Mouse (Mus musculus): ENCODE data around the gene Tmub2. TPM values are rescaled to one million over a fixed set of nuclear protein-coding genes. Genes with fewer than 3 reads are reported as not detected.

Gene Tmub2
- polyA plus RNA-seq, 1 experiment from 2014 or later, result 58.3 TPM

- Histone ChIP-seq H3K4me3 (replicated peaks) (peak overlapping the region; percentile 86), H3K27ac (replicated peaks) (peak overlapping the region; percentile 99), H3K27me3 (no peaks in the 10 kb centered on the region), H3K36me3 (peaks cover 16% of the 10 kb centered on the region), H3K9me3 (replicated peaks) (no peaks in the 10 kb centered on the region), H3K4me2 (replicated peaks) (peak overlapping the region; percentile 87), H3K4me1 (peaks cover 25% of the 10 kb centered on the region), H3K9ac (peak overlapping the region; percentile 97)
- no peak for ATAC-seq (ENCODE audit: insufficient number of reproducible peaks, low FRiP score, low TSS enrichment, low read depth)
- under 1% methylated on average over 79 of the region's 84 CpGs for WGBS
Measured at GRCm38 (mm10) chr11:102318576-102319409, 34.1 kb downstream of the Tmub2 start.

GRCm38 (mm10) chr11:102319410-102319792, 34.7 kb downstream of the Tmub2 start, which contains the start of gene Ubtf:
Gene Ubtf (minus strand): TSS chr11:102319742.
- H3K4me3 ChIP-seq (replicated peaks), result peak within 1 kb of the TSS; percentile 86
- 0% methylated on average over 25 of the region's 25 CpGs for WGBS
- no peaks in the 10 kb centered on the region for H3K9me3 ChIP-seq (replicated peaks)
- peak within 1 kb of the TSS; percentile 99 for H3K27ac ChIP-seq (replicated peaks)
- H3K4me2 ChIP-seq (replicated peaks), result peak within 1 kb of the TSS; percentile 87
- ATAC-seq (ENCODE audit: insufficient number of reproducible peaks, low FRiP score, low TSS enrichment, low read depth), result no peak
- H3K27me3 ChIP-seq, result no peaks in the 10 kb centered on the region
- peaks cover 10% of the 10 kb centered on the region for H3K36me3 ChIP-seq
- H3K9ac ChIP-seq, result peak within 1 kb of the TSS; percentile 97
- peaks cover 25% of the 10 kb centered on the region for H3K4me1 ChIP-seq

- H3K36me3 ChIP-seq, result peaks cover 3% of the 10 kb centered on the region; the same call in 1 of the 2 replicates
- H3K4me1 ChIP-seq, result peaks cover 24% of the 10 kb centered on the region
- H3K27ac ChIP-seq (replicated peaks), result peak overlapping the region; percentile 99
- no peak for ATAC-seq (ENCODE audit: insufficient number of reproducible peaks, low FRiP score, low TSS enrichment, low read depth)
- peak overlapping the region; percentile 97 for H3K9ac ChIP-seq
- no peaks in the 10 kb centered on the region for H3K9me3 ChIP-seq (replicated peaks)
- H3K4me2 ChIP-seq (replicated peaks), result peak overlapping the region; percentile 87
- WGBS, result under 1% methylated on average over 38 of the region's 38 CpGs
- H3K4me3 ChIP-seq (replicated peaks), result peak overlapping the region; percentile 86
- no peaks in the 10 kb centered on the region for H3K27me3 ChIP-seq
Measured at GRCm38 (mm10) chr11:102319941-102320685, 35.4 kb downstream of the Tmub2 start.

GRCm38 (mm10) chr11:102320686-102321005, 35.9 kb downstream of the Tmub2 start:
- peak overlapping the region; percentile 97 for H3K9ac ChIP-seq

GRCm38 (mm10) chr11:102321931-102322330, 37.2 kb downstream of the Tmub2 start:
- Histone ChIP-seq H3K36me3 (no peaks in the 10 kb centered on the region), H3K4me3 (replicated peaks) (no peak overlapping the region), H3K9ac (no peak overlapping the region), H3K27ac (replicated peaks) (no peak overlapping the region), H3K27me3 (no peaks in the 10 kb centered on the region), H3K9me3 (replicated peaks) (no peaks in the 10 kb centered on the region), H3K4me1 (peaks cover 10% of the 10 kb centered on the region), H3K4me2 (replicated peaks) (no peak overlapping the region)
- WGBS, result 76% methylated on average over 6 of the region's 6 CpGs
- no peak for ATAC-seq (ENCODE audit: insufficient number of reproducible peaks, low FRiP score, low TSS enrichment, low read depth)

More at GRCm38 (mm10) chr11:102320686-102321005, 35.9 kb downstream of the Tmub2 start:
- Histone ChIP-seq H3K4me1 (peaks cover 19% of the 10 kb centered on the region), H3K36me3 (no peaks in the 10 kb centered on the region), H3K9me3 (replicated peaks) (no peaks in the 10 kb centered on the region), H3K4me2 (replicated peaks) (peak overlapping the region; percentile 87), H3K27ac (replicated peaks) (peak overlapping the region; percentile 99), H3K27me3 (no peaks in the 10 kb centered on the region), H3K4me3 (replicated peaks) (peak overlapping the region; percentile 86)
- WGBS, result 9% methylated on average over 10 of the region's 10 CpGs
- ATAC-seq (ENCODE audit: insufficient number of reproducible peaks, low FRiP score, low TSS enrichment, low read depth), result no peak

DNA sequence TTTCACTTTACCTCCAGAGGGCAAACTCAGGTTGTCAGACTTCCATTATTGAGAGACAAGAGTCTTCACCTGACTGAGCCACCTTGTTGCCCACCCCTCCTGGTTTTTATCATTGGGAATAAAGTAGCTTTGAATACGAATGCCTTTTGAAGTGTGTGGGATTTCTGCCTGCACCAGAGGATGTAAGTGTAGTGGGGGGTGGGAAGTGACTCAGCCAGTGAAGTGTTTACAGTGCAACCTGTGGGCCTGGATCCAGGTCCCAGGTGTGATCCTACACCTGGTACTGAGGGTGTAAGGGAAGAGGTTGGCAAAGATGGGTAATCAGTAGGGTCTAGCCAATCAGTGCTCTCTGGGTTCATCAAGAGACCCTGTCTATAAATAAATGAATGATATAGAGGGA, 38.8 kb downstream of the Tmub2 start:
- 89% methylated on average over 1 of the region's 1 CpGs for WGBS
- no peak for ATAC-seq (ENCODE audit: insufficient number of reproducible peaks, low FRiP score, low TSS enrichment, low read depth)

GRCm38 (mm10) chr11:102327250-102327649, 42.5 kb downstream of the Tmub2 start:
- H3K4me1 ChIP-seq, result no peaks in the 10 kb centered on the region
- no peak overlapping the region for H3K4me3 ChIP-seq (replicated peaks)
- no peaks in the 10 kb centered on the region for H3K9me3 ChIP-seq (replicated peaks)
- no peaks in the 10 kb centered on the region for H3K27me3 ChIP-seq
- ATAC-seq (ENCODE audit: insufficient number of reproducible peaks, low FRiP score, low TSS enrichment, low read depth), result no peak
- no peak overlapping the region for H3K9ac ChIP-seq
- no peaks in the 10 kb centered on the region for H3K36me3 ChIP-seq
- H3K4me2 ChIP-seq (replicated peaks), result no peak overlapping the region
- H3K27ac ChIP-seq (replicated peaks), result no peak overlapping the region
- WGBS, result 66% methylated on average over 5 of the region's 5 CpGs

More for the DNA sequence above, 38.8 kb downstream of the Tmub2 start:
- H3K4me2 ChIP-seq (replicated peaks), result no peak overlapping the region
- H3K9ac ChIP-seq, result no peak overlapping the region
- no peaks in the 10 kb centered on the region for H3K9me3 ChIP-seq (replicated peaks)
- peaks cover 10% of the 10 kb centered on the region for H3K4me1 ChIP-seq
- H3K36me3 ChIP-seq, result no peaks in the 10 kb centered on the region
- H3K27ac ChIP-seq (replicated peaks), result no peak overlapping the region
- H3K4me3 ChIP-seq (replicated peaks), result no peak overlapping the region
- H3K27me3 ChIP-seq, result no peaks in the 10 kb centered on the region

DNA sequence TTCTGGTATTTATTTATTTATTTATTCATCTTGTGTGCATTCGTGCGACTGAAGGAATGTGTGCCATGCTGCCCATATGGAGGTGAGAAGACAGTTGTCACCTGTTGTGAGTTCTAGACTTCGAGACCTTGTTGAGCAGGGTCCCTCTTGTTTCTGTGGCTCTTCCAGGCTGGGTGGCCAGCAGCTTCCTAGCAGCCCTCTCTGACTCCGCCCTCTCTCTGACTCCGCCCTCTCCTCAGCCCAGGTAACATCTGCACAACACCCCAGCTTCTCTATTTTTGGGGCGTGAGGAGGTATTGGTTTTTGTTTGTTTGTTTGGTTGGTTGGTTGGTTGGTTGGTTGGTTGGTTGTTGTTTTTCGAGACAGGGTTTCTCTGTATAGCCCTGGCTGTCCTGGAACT, 43.1 kb downstream of the Tmub2 start:
- Histone ChIP-seq H3K27ac (replicated peaks) (no peak overlapping the region), H3K4me3 (replicated peaks) (no peak overlapping the region), H3K9me3 (replicated peaks) (no peaks in the 10 kb centered on the region), H3K9ac (no peak overlapping the region), H3K4me2 (replicated peaks) (no peak overlapping the region), H3K27me3 (no peaks in the 10 kb centered on the region), H3K4me1 (no peaks in the 10 kb centered on the region), H3K36me3 (no peaks in the 10 kb centered on the region)
- ATAC-seq (ENCODE audit: insufficient number of reproducible peaks, low FRiP score, low TSS enrichment, low read depth), result no peak
- 81% methylated on average over 7 of the region's 7 CpGs for WGBS

DNA sequence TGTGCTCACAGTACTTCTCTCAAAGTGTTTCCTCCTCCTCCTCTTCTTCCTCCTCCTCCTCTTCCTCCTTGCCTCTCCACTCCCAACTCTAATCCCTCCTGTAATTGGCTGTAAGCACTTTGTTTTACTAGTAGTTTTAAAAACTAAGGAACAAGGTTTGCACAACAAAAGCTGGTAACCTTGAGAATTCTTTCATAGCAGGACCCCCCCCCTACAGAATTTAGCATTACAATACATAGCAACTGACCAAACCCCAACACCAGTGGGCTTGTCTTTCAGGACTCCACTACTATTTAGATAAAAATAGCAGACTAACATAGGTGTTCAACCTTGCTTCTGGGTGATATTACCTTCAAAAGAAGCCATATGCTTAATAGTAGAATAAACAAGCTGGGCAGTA, 44.8 kb downstream of the Tmub2 start:
- Histone ChIP-seq H3K4me3 (replicated peaks) (no peak overlapping the region), H3K9me3 (replicated peaks) (no peaks in the 10 kb centered on the region), H3K36me3 (no peaks in the 10 kb centered on the region), H3K27ac (replicated peaks) (no peak overlapping the region), H3K4me1 (no peaks in the 10 kb centered on the region), H3K9ac (no peak overlapping the region), H3K27me3 (no peaks in the 10 kb centered on the region), H3K4me2 (replicated peaks) (no peak overlapping the region)
- ATAC-seq (ENCODE audit: insufficient number of reproducible peaks, low FRiP score, low TSS enrichment, low read depth), result no peak

DNA sequence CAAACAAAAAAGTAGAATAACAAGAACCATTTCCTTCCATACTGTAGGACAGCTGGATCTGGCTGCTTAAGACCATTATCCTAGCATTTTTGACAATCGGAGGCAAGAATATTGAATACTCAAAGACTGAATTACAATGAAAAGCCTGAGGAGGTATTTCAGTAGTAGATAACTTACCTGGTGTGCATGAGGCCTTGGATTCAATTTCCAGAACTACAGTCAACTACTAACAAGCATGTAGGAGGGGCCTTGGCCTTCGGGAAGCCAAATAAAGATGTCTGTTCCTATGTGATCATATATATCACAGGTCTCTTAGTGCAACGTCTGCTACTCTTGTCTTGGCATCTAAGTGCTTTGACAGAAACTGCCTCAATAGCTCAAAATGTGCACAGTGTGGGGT, 45.3 kb downstream of the Tmub2 start:
- H3K4me3 ChIP-seq (replicated peaks), result no peak overlapping the region
- H3K36me3 ChIP-seq, result no peaks in the 10 kb centered on the region
- WGBS, result 75% methylated on average over 3 of the region's 3 CpGs
- H3K9ac ChIP-seq, result no peak overlapping the region
- H3K4me1 ChIP-seq, result no peaks in the 10 kb centered on the region
- no peaks in the 10 kb centered on the region for H3K9me3 ChIP-seq (replicated peaks)
- H3K4me2 ChIP-seq (replicated peaks), result no peak overlapping the region
- H3K27me3 ChIP-seq, result no peaks in the 10 kb centered on the region
- no peak for ATAC-seq (ENCODE audit: insufficient number of reproducible peaks, low FRiP score, low TSS enrichment, low read depth)
- no peak overlapping the region for H3K27ac ChIP-seq (replicated peaks)

GRCm38 (mm10) chr11:102331806-102332205, 47.1 kb downstream of the Tmub2 start:
- Histone ChIP-seq H3K4me1 (no peaks in the 10 kb centered on the region), H3K4me2 (replicated peaks) (no peak overlapping the region), H3K27me3 (no peaks in the 10 kb centered on the region), H3K27ac (replicated peaks) (no peak overlapping the region), H3K9ac (no peak overlapping the region), H3K9me3 (replicated peaks) (no peaks in the 10 kb centered on the region), H3K4me3 (replicated peaks) (no peak overlapping the region), H3K36me3 (no peaks in the 10 kb centered on the region)
- no peak for ATAC-seq (ENCODE audit: insufficient number of reproducible peaks, low FRiP score, low TSS enrichment, low read depth)
- WGBS, result 57% methylated on average over 4 of the region's 4 CpGs

Data from embryonic facial prominence, embryonic 15.5 days (tissue).